Comparison of ENCODE assay signal across 26 mouse cellular contexts in genomic region chr10:77341059-77341458, GRCm38 (mm10).
"Had no signal": no experiment of that assay in that cellular context is flagged by ENCODE, and none has a peak within 500 bp of the region (broad histone marks: within the 10 kb centered on the region; RNA-seq: fewer than 3 reads in every experiment).

No protein-coding gene starts in this region.

- H3K36me3 ChIP-seq: heart, embryonic 13.5 days; heart, embryonic 15.5 days; hindbrain, embryonic 13.5 days; hindbrain, embryonic 15.5 days; kidney, embryonic 15.5 days; limb, embryonic 13.5 days; limb, embryonic 15.5 days; liver, embryonic 12.5 days had no signal

- ATAC-seq: hindbrain, postnatal 0 days; intestine, embryonic 16.5 days; liver, embryonic 12.5 days had no signal

- H3K9me3 ChIP-seq: heart, embryonic 13.5 days; heart, embryonic 15.5 days; hindbrain, embryonic 13.5 days; hindbrain, embryonic 15.5 days; kidney, embryonic 15.5 days; limb, embryonic 13.5 days; limb, embryonic 15.5 days; liver, embryonic 12.5 days had no signal

- H3K27ac ChIP-seq: heart, adult 2 months; heart, embryonic 13.5 days; heart, embryonic 15.5 days; hindbrain, embryonic 13.5 days; kidney, embryonic 15.5 days; kidney, postnatal 0 days; limb, embryonic 13.5 days; limb, embryonic 15.5 days; liver, embryonic 12.5 days; liver, embryonic 14.5 days had no signal

- DNase-seq: gastrocnemius, postnatal 14 days; gastrocnemius, postnatal 36 days; heart, postnatal 14 days; heart, postnatal 36 days; kidney, adult 11 months; kidney, adult 2 months; kidney, adult 9 months; kidney, postnatal 14 days; kidney, postnatal 36 days; layer of hippocampus, adult 9-11 months; layer of hippocampus, postnatal 36 days; left cerebral cortex, postnatal 4 days had no signal

- H3K27me3 ChIP-seq: heart, embryonic 13.5 days; heart, embryonic 15.5 days; kidney, embryonic 15.5 days had no signal

- H3K4me2 ChIP-seq: heart, embryonic 11.5 days; heart, embryonic 13.5 days; heart, embryonic 15.5 days; kidney, embryonic 15.5 days; limb, embryonic 15.5 days; liver, embryonic 12.5 days had no signal

- H3K4me3 ChIP-seq: heart, adult 2 months; heart, embryonic 13.5 days; heart, embryonic 15.5 days; hindbrain, embryonic 13.5 days; kidney, embryonic 15.5 days; limb, embryonic 13.5 days; limb, embryonic 15.5 days; liver, embryonic 12.5 days had no signal

- H3K9ac ChIP-seq: heart, embryonic 13.5 days; heart, embryonic 15.5 days; hindbrain, embryonic 13.5 days; kidney, embryonic 15.5 days; limb, embryonic 13.5 days; limb, embryonic 15.5 days; liver, embryonic 12.5 days; liver, embryonic 14.5 days had no signal
